Mouse (Mus musculus): Measurements from ENCODE around the gene Gh. TPM values are rescaled to one million over a fixed set of nuclear protein-coding genes. Genes with fewer than 3 reads are reported as not detected.
A peak's percentile ranks its signal among the peaks of the same experiment; 100 is the strongest.

The Gh gene
- total and polyA plus RNA-seq, 2 experiments from 2014 or later: not detected

DNA sequence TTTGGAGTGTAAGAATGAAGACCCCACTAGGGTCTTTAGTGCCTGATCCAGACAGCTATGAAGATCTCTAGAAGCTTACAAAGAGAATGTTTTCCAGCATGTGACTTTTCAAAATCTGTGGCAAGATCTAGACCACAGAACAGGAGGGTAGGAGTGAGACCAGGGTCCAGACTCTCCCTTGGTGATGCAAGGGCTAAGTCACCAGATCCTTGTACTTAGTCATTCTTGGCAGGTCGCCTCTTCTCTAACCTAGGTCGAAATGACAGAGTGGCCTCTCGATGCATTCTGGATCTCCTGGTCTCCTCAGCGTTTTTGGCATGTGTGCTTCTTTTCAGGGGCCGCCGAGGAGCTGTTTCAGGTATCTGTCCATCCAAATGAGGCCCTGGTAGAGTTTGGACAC, 19.2 kb downstream of the Gh start:
- Histone ChIP-seq H3K4me1 (ENCODE audit: control insufficient read depth, insufficient read depth) (no peaks in the 10 kb centered on the region), H3K27ac (ENCODE audit: low read depth) (no peak overlapping the region), H3K9ac (replicated peaks; ENCODE audit: low read depth, low read length) (no peak overlapping the region), H3K27me3 (ENCODE audit: control insufficient read depth, insufficient read depth, low read length) (0 out of 2 replicates have a peak, but pooled peaks cover 4% of the 10 kb centered on the region), H3K9me3 (replicated peaks; ENCODE audit: control insufficient read depth, low read length) (no peaks in the 10 kb centered on the region), H3K4me3 (ENCODE audit: low read depth, low read length) (no peak overlapping the region), H3K4me2 (ENCODE audit: low read depth, low read length) (no peak overlapping the region), H3K36me3 (replicated peaks; ENCODE audit: control insufficient read depth, insufficient read depth, low read length) (no peaks in the 10 kb centered on the region)
- WGBS: 67% methylated on average over 6 of the region's 6 CpGs
- ATAC-seq (ENCODE audit: insufficient read depth, low read depth) (no peak), DNase-seq (ENCODE audit: low spot score) (no peak)
- no peak for TF ChIP-seq CTCF (IDR thresholded peaks at IDR 0.05; ENCODE audit: low read depth)
- TF ChIP-seq EP300 (IDR thresholded peaks at IDR 0.05; ENCODE audit: low read depth): no peak

DNA sequence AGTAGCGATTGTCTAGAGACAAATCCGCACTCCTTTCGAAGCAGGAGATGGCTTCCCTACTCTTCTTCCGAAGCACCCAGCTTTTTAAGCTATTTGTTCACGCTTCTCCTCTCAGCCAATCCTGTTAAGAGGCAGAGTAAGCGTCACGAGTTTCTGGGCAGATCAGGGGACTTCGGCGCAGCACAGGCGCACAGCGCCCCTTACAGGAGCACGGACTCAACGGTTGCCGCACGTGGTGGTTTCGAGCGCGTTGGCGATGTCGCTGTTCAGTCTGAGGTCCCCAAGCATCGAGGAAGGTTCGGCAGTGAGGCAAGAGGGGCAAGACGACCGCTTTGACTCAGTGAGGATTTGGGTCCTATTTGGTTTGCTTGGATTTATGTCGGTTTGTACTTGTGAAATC, 25.2 kb downstream of the Gh start, which contains the start of gene Tcam1:
Gene Tcam1, plus strand, starts transcription at position 219 of the 400 bp plus-strand sequence.
- TF ChIP-seq EP300 (IDR thresholded peaks at IDR 0.05; ENCODE audit: low read depth) (no peak), CTCF (IDR thresholded peaks at IDR 0.05; ENCODE audit: low read depth) (peak; percentile 75)
- Histone ChIP-seq H3K9me3 (replicated peaks; ENCODE audit: control insufficient read depth, low read length) (no peaks in the 10 kb centered on the region), H3K4me2 (ENCODE audit: low read depth, low read length) (no peak within 1 kb of the TSS), H3K4me3 (ENCODE audit: low read depth, low read length) (no peak within 1 kb of the TSS), H3K9ac (replicated peaks; ENCODE audit: low read depth, low read length) (no peak within 1 kb of the TSS), H3K27ac (ENCODE audit: low read depth) (no peak within 1 kb of the TSS), H3K36me3 (replicated peaks; ENCODE audit: control insufficient read depth, insufficient read depth, low read length) (no peaks in the 10 kb centered on the region), H3K4me1 (ENCODE audit: control insufficient read depth, insufficient read depth) (peaks cover 21% of the 10 kb centered on the region; the same call in 1 of the 2 replicates), H3K27me3 (ENCODE audit: control insufficient read depth, insufficient read depth, low read length) (0 out of 2 replicates have a peak, but pooled peaks cover 4% of the 10 kb centered on the region)
- ATAC-seq (ENCODE audit: insufficient read depth, low read depth) (peak; percentile 49; the same call in 1 of the 2 replicates), DNase-seq (ENCODE audit: low spot score) (peak; percentile 94)
- WGBS: 5% methylated on average over 25 of the region's 25 CpGs

DNA sequence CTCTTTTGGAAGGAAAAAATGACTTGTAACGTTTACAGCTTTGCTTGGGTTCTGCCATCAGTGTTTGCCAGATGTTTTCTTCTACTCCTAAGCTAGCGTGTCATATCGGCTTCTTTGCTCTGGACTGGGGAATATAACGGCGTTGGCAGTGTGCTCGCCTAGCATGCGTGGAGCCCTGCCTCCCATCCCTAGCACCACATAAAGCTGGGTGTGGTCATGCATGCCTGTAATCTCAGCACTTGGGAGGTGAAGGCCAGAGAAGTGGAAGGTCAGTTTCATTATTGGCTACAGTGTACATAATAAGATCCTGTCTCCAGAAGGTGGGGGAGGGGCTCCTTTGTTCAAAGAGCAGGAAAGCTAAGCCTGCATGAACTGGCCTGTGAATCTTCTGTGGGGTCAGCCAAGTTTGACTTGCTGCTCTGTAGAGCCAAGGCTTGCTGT, 26.7 kb downstream of the Gh start:
- TF ChIP-seq CTCF (IDR thresholded peaks at IDR 0.05; ENCODE audit: low read depth): no peak
- no peak for TF ChIP-seq EP300 (IDR thresholded peaks at IDR 0.05; ENCODE audit: low read depth)
- Histone ChIP-seq H3K4me1 (ENCODE audit: control insufficient read depth, insufficient read depth) (peaks cover 31% of the 10 kb centered on the region), H3K9ac (replicated peaks; ENCODE audit: low read depth, low read length) (no peak overlapping the region), H3K27me3 (ENCODE audit: control insufficient read depth, insufficient read depth, low read length) (0 out of 2 replicates have a peak, but pooled peaks cover 4% of the 10 kb centered on the region), H3K9me3 (replicated peaks; ENCODE audit: control insufficient read depth, low read length) (no peaks in the 10 kb centered on the region), H3K27ac (ENCODE audit: low read depth) (peak overlapping the region; percentile 30; the same call in 1 of the 2 replicates), H3K4me3 (ENCODE audit: low read depth, low read length) (no peak overlapping the region), H3K4me2 (ENCODE audit: low read depth, low read length) (no peak overlapping the region), H3K36me3 (replicated peaks; ENCODE audit: control insufficient read depth, insufficient read depth, low read length) (no peaks in the 10 kb centered on the region)
- no peak for ATAC-seq (ENCODE audit: insufficient read depth, low read depth)
- 67% methylated on average over 7 of the region's 7 CpGs for WGBS
- peak; percentile 13 for DNase-seq (ENCODE audit: low spot score)

DNA sequence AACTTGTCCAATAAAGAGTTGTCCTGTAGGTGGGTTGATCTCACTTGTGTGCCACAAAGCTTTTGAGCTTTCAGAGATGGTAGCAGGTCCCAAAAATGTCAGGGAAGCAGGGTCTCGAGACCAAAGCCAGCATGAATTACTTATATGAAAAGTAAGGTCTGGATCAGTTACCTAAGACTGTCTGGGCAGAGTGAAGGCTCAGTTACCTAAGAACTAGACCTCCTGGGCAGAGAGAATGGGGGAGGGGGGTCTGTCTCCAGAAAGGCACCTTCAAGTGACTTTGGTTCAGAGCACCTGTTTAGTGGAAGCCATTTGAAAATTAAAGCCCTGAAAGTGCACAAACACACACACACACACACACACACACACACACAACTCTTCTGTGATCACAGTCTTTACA, 27.3 kb downstream of the Gh start:
- Histone ChIP-seq H3K4me2 (ENCODE audit: low read depth, low read length) (no peak overlapping the region), H3K9me3 (replicated peaks; ENCODE audit: control insufficient read depth, low read length) (no peaks in the 10 kb centered on the region), H3K36me3 (replicated peaks; ENCODE audit: control insufficient read depth, insufficient read depth, low read length) (no peaks in the 10 kb centered on the region), H3K9ac (replicated peaks; ENCODE audit: low read depth, low read length) (no peak overlapping the region), H3K4me3 (ENCODE audit: low read depth, low read length) (no peak overlapping the region), H3K27me3 (ENCODE audit: control insufficient read depth, insufficient read depth, low read length) (0 out of 2 replicates have a peak, but pooled peaks cover 4% of the 10 kb centered on the region), H3K4me1 (ENCODE audit: control insufficient read depth, insufficient read depth) (peaks cover 31% of the 10 kb centered on the region), H3K27ac (ENCODE audit: low read depth) (no peak overlapping the region)
- no peak for ATAC-seq (ENCODE audit: insufficient read depth, low read depth)
- 82% methylated on average over 1 of the region's 1 CpGs for WGBS
- TF ChIP-seq EP300 (IDR thresholded peaks at IDR 0.05; ENCODE audit: low read depth): no peak
- no peak for TF ChIP-seq CTCF (IDR thresholded peaks at IDR 0.05; ENCODE audit: low read depth)
- no peak for DNase-seq (ENCODE audit: low spot score)

DNA sequence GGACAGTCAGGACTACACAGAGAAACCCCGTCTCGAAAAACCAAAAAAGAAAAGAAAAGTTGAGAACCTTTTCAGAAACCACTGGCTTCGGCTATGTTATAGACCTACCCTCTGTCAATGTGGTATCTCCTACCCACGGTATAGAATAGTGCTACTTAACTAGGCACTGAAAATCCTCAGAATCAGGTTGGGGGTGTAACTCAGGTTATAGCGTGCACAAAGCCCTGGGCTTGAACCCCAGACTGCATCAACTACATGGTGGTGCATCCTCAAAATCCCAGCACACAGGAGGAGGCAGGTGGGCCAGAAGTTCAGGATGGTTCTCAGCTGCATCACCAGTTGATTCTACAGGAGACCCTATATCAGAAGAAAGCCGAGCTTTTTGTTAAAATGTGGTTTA, 27.9 kb downstream of the Gh start:
- no peak overlapping the region for H3K27ac ChIP-seq (ENCODE audit: low read depth)

DNA sequence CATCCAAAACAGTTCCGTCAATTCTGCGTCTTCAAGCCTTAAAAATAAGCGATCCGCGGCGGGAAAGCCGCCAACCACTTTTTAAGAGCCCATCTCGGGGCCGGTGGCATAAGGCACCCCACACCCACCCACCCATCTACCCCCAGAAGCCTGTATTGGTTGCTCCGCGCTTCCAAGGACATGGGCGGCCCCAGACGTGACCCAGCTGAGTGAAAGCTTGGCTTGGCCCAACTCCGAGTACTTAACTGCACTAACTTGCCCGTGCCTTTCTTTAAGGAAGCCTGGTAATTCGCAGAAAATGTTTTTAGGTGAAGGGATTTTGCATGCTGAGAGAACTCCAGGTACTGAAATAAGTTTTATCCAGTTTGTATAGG, 28.4 kb downstream of the Gh start:
- peak overlapping the region; percentile 97 for H3K27ac ChIP-seq (ENCODE audit: low read depth)
- peak overlapping the region; percentile 53 for H3K9ac ChIP-seq (replicated peaks; ENCODE audit: low read depth, low read length)
- no peaks in the 10 kb centered on the region for H3K36me3 ChIP-seq (replicated peaks; ENCODE audit: control insufficient read depth, insufficient read depth, low read length)
- peak overlapping the region; percentile 78 for H3K4me2 ChIP-seq (ENCODE audit: low read depth, low read length)
- no peak for ATAC-seq (ENCODE audit: insufficient read depth, low read depth)
- TF ChIP-seq CTCF (IDR thresholded peaks at IDR 0.05; ENCODE audit: low read depth) (no peak), EP300 (IDR thresholded peaks at IDR 0.05; ENCODE audit: low read depth) (no peak)
- WGBS: 12% methylated on average over 16 of the region's 16 CpGs
- H3K9me3 ChIP-seq (replicated peaks; ENCODE audit: control insufficient read depth, low read length): no peaks in the 10 kb centered on the region
- peak overlapping the region; percentile 99 for H3K4me3 ChIP-seq (ENCODE audit: low read depth, low read length)
- peaks cover 39% of the 10 kb centered on the region for H3K4me1 ChIP-seq (ENCODE audit: control insufficient read depth, insufficient read depth)
- no peak for DNase-seq (ENCODE audit: low spot score)
- H3K27me3 ChIP-seq (ENCODE audit: control insufficient read depth, insufficient read depth, low read length): 0 out of 2 replicates have a peak, but pooled peaks cover 2% of the 10 kb centered on the region

More for the DNA sequence above, 27.9 kb downstream of the Gh start:
- H3K4me1 ChIP-seq (ENCODE audit: control insufficient read depth, insufficient read depth): peaks cover 36% of the 10 kb centered on the region
- H3K27me3 ChIP-seq (ENCODE audit: control insufficient read depth, insufficient read depth, low read length): 0 out of 2 replicates have a peak, but pooled peaks cover 4% of the 10 kb centered on the region
- no peak overlapping the region for H3K4me3 ChIP-seq (ENCODE audit: low read depth, low read length)
- no peaks in the 10 kb centered on the region for H3K36me3 ChIP-seq (replicated peaks; ENCODE audit: control insufficient read depth, insufficient read depth, low read length)
- no peak overlapping the region for H3K9ac ChIP-seq (replicated peaks; ENCODE audit: low read depth, low read length)
- ATAC-seq (ENCODE audit: insufficient read depth, low read depth) (no peak), DNase-seq (ENCODE audit: low spot score) (no peak)
- WGBS: 96% methylated on average over 6 of the region's 6 CpGs
- TF ChIP-seq CTCF (IDR thresholded peaks at IDR 0.05; ENCODE audit: low read depth) (no peak), EP300 (IDR thresholded peaks at IDR 0.05; ENCODE audit: low read depth) (no peak)
- H3K4me2 ChIP-seq (ENCODE audit: low read depth, low read length): no peak overlapping the region
- H3K9me3 ChIP-seq (replicated peaks; ENCODE audit: control insufficient read depth, low read length): no peaks in the 10 kb centered on the region
